Mouse (Mus musculus) forebrain, postnatal 0 days (tissue): ENCODE results near the gene Galt. TPM values are rescaled to one million over a fixed set of nuclear protein-coding genes. Genes with fewer than 3 reads are reported as not detected.
A peak's percentile ranks its signal among the peaks of the same experiment; 100 is the strongest.
"Not testable (repeated sequence)": the region's sequence is repeated elsewhere in the genome, so short reads cannot be mapped to it uniquely, and the experiment has no call there.

Experiments used
- ATAC-seq: fragments of 200-750 bp; cut with Nextera tagmentation; 2 replicates; pipeline ENCODE4 v1.8.0; 2017; ENCODE audit warnings: mild to moderate bottlenecking, moderate library complexity
- DNase-seq: peaks from one replicate; pipeline ENCODE4 v3.0.0-alpha.2; 2015
- H3K27ac ChIP-seq: fragments of 300-500 bp; sonication (generic); 2 replicates; pipeline ENCODE4 v1.5.1; 2014; ENCODE audit warnings: low read depth, mild to moderate bottlenecking, antibody characterized with exemption, low read length, moderate library complexity, mixed read lengths
- H3K27me3 ChIP-seq: fragments of 300-500 bp; sonication (generic); 2 replicates; pipeline ENCODE4 v1.6.1; 2014; ENCODE audit warnings: mild to moderate bottlenecking, low read length, mixed read lengths; ENCODE audit not compliant: insufficient read depth
- H3K36me3 ChIP-seq: fragments of 300-500 bp; sonication (generic); 2 replicates; pipeline ENCODE4 v1.6.1; 2014; ENCODE audit warnings: mild to moderate bottlenecking, moderate library complexity; ENCODE audit not compliant: insufficient read depth
- H3K4me1 ChIP-seq: fragments of 300-500 bp; sonication (generic); 2 replicates; pipeline ENCODE4 v1.6.1; 2014; ENCODE audit warnings: antibody characterized with exemption; ENCODE audit not compliant: insufficient read depth
- H3K4me2 ChIP-seq: fragments of 300-500 bp; sonication (generic); 2 replicates; pipeline ENCODE4 v1.6.1; 2014; ENCODE audit warnings: low read depth, mild to moderate bottlenecking, moderate library complexity
- H3K4me3 ChIP-seq: fragments of 300-500 bp; sonication (generic); 2 replicates; pipeline ENCODE4 v1.5.1; 2014; ENCODE audit warnings: low read depth, low read length, mixed read lengths
- H3K9ac ChIP-seq: fragments of 300-500 bp; sonication (generic); 2 replicates; pipeline ENCODE4 v1.6.1; 2014; ENCODE audit warnings: mild to moderate bottlenecking
- H3K9me3 ChIP-seq: fragments of 300-500 bp; sonication (generic); 2 replicates; pipeline ENCODE4 v1.6.1; 2016; ENCODE audit warnings: low read length
- CTCF ChIP-seq: sonication (generic); IDR thresholded peaks from 2 replicates; pipeline ENCODE4 v1.5.1; 2016; ENCODE audit warnings: antibody characterized with exemption, control low read depth, low read depth
- WGBS: fragments of 180-500 bp; shearing (Covaris S2); extraction: QIAGEN DNeasy Blood & Tissue Kit; methylation state at CpG from one replicate; pipeline ENCODE4 v1.1.7; 2014; 5-methylcytosine and 5-hydroxymethylcytosine counted together
- polyA plus RNA-seq: library from polyadenylated mRNA; unstranded; fragments of >200 nt; fragmentation: Nextera tagmentation; extraction: Ambion mirVana; gene quantifications from 2 replicates; pipeline ENCODE4 v1.2.1, GENCODE M21; 2015
- total RNA-seq: library from RNA; depleted of rRNA; stranded (reverse); fragments of >200 nt; gene quantifications from 2 replicates; pipeline ENCODE4 v1.2.3, GENCODE M21; 2014

The Galt gene
- total and polyA plus RNA-seq, 2 experiments from 2014 or later = 43.1 to 43.4 TPM

DNA sequence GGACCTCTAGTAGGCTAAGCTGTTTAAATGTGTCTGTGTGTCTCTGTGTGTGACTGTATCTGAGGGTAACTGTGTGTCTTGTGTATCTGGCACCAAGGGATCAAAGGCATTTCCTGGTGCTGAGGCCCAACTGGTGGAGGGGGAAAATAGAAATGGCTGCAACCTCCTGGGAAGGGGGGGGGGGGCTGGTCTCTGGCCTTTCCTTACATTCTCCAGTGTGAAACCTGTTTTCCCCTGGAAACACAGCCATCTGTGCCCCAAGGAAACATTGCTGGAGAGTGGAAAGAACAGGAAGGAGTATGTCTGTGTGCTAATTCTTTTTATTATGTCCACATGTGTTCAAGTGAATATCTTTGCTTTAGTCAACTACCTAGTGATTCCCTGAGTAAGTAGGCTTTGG lies 6.7 kb downstream of the Galt start:
- ATAC-seq (no peak), DNase-seq (no peak)
- H3K9me3 ChIP-seq = no peaks in the 10 kb centered on the region
- no peak overlapping the region for H3K9ac ChIP-seq
- H3K27ac ChIP-seq = no peak overlapping the region
- H3K4me2 ChIP-seq = no peak overlapping the region
- H3K4me3 ChIP-seq = no peak overlapping the region
- H3K27me3 ChIP-seq = no peaks in the 10 kb centered on the region
- H3K36me3 ChIP-seq = no peaks in the 10 kb centered on the region
- TF ChIP-seq CTCF = no peak
- H3K4me1 ChIP-seq = 0 out of 2 replicates have a peak, but pooled peaks cover 9% of the 10 kb centered on the region

DNA sequence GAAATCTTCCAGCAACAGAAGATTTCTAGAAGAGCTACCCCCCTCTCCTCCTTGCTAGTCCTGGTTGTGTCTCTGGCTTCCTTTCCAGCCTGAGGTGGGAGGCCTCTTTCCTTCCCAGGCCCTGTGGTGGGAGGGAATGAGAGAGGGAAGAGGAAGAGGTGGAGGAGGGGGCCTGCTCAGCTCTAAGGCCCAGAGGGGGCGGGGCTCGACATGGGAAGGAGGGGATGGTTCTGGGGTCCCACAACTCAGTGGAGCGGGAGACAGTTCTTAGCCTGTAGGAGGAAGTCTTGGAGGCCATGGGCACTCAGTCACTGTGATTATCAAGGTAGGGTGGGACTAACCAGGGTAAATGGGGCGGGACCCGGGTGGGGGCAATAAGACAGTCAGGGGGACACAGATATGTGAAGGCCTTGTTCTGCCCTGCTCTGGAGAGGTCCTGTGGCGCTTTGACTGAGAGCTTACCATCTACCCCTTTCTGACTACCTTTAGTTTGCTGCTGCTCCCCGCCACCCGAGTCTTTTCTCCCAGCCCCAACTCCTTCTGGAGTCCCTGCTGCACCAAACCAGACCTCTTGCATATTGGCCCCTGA lies 7.2 kb downstream of the Galt start:
- ATAC-seq (no peak), DNase-seq (no peak)
- Histone ChIP-seq H3K4me2 (no peak overlapping the region), H3K27me3 (no peaks in the 10 kb centered on the region), H3K4me3 (no peak overlapping the region), H3K27ac (no peak overlapping the region), H3K36me3 (no peaks in the 10 kb centered on the region), H3K4me1 (0 out of 2 replicates have a peak, but pooled peaks cover 9% of the 10 kb centered on the region), H3K9ac (no peak overlapping the region), H3K9me3 (no peaks in the 10 kb centered on the region)
- 55% methylated on average over 8 of the region's 8 CpGs for WGBS
- no peak for TF ChIP-seq CTCF

DNA sequence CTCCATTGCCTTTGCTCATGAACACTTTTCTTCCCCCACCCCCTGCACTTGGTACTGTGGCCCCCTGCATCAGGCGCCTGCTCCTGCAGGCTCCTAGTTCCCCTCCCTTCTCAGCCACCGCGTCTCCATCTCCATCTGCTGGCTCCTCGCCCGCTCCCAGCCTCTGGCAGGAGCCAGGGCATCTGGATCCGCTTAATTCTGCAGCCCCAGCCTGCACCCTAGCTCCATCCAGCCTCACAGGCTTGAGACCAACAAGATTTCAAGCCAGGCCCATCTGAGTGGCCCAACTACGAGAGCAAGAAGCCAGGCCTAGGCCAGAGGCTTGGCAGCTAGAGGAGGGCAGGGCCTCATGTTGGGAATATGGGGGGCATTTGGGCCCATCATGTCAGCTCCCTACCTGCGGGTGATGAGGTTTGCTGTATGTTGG lies 7.7 kb downstream of the Galt start:
- H3K4me2 ChIP-seq, H3K9me3 ChIP-seq, H3K4me1 ChIP-seq, H3K4me3 ChIP-seq, H3K36me3 ChIP-seq, H3K27me3 ChIP-seq, H3K9ac ChIP-seq, H3K27ac ChIP-seq: not testable (repeated sequence)
- 33% methylated on average over 8 of the region's 8 CpGs for WGBS
- peak; percentile 23; the same call in 1 of the 2 replicates for ATAC-seq
- peak; percentile 52 for DNase-seq

DNA sequence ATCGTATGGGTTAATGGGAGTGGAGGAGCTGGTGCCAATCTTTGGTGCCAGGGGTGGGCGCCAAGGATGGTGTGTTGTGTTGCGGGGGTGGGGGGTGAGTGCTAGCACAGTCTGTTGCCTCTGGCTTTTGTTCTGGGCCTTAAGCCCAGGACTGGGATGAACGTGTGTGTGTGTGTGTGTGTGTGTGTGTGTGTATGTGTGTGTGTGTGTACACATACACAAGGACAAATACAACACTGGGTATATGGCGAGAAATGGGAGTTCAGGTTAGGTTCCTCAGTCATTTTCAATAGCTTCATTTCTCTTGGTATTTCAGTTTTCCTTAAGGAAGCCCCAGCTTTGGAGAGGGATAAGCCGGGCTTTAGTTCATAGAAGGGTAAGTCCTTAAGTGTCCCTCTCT lies 8.1 kb downstream of the Galt start:
- H3K36me3 ChIP-seq, H3K9me3 ChIP-seq, H3K9ac ChIP-seq, DNase-seq, H3K4me3 ChIP-seq, H3K4me2 ChIP-seq, H3K27me3 ChIP-seq, H3K4me1 ChIP-seq, H3K27ac ChIP-seq, ATAC-seq: not testable (repeated sequence)
- 61% methylated on average over 3 of the region's 6 CpGs for WGBS

DNA sequence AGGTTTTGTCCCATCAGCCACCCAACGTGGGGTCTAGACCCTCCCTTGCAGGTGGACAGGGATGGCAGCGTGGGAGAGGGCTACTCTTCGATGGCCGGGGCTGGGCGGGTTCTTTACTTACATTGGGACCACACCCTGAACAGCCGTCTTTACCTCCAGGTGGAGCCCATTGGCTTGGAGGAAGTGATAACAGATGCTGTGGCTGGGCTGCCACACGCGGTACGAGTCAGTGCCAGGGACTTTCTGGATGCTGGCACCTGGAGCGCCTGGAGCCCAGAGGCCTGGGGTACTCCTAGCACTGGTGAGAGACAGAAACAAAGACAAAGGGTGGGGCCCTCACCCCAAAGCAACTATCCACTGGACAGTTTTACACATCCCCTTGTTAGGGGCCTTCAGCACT lies 12.3 kb downstream of the Galt start:
- 74% methylated on average over 10 of the region's 10 CpGs for WGBS
- not testable (repeated sequence) for ATAC-seq, H3K9ac ChIP-seq, H3K27ac ChIP-seq, H3K9me3 ChIP-seq, H3K4me3 ChIP-seq, H3K4me2 ChIP-seq, H3K27me3 ChIP-seq, DNase-seq, H3K4me1 ChIP-seq, H3K36me3 ChIP-seq

DNA sequence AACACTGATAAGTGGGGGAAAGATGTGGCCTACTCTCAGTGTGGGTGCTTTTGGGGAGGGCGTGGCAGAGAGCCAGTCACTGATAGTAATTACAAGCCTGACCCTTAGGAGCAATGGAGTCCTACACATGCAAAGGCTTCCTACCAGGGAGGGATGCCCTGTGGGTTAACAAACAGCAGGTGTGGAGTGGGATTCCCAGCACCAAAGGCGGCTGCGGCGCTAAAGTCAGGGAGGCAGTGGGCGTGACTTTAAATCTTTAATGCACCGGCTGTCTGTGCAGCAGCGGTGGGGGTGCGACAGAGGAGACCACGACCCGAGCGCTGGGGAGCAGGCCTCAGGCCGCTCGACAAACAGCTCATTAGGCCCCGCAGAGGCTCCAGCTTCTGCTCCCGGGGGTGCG lies 17.9 kb downstream of the Galt start:
- H3K27me3 ChIP-seq, ATAC-seq, DNase-seq, H3K4me1 ChIP-seq, H3K27ac ChIP-seq, H3K9ac ChIP-seq, H3K9me3 ChIP-seq, H3K36me3 ChIP-seq: not testable (repeated sequence)
- WGBS = 0% methylated on average over 4 of the region's 16 CpGs
- peak overlapping the region; percentile 24 for H3K4me3 ChIP-seq
- peak overlapping the region; percentile 48 for H3K4me2 ChIP-seq

DNA sequence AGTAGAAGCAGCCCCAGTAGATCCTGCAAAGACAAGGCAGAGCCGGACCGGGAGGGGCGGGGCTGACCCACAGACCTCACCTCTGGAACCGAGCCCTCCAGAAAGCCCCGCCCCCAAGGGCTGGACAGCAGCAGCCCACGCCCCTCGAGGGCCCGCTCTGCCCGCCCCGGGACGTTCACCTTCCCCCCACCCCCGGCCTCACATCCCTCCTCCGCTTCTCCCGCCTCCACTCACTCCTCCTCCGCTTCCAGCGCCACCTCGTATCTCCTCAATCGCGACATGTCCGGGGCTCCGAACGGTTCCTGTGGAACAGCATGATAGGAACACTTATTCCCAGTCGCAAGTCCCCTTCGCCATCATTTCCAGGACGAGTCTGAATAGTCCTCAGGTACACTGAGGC lies 18.5 kb downstream of the Galt start:
- H3K27me3 ChIP-seq, ATAC-seq, H3K27ac ChIP-seq, H3K9me3 ChIP-seq, H3K36me3 ChIP-seq, H3K4me1 ChIP-seq: not testable (repeated sequence)
- Histone ChIP-seq H3K4me2 (peak overlapping the region; percentile 49), H3K9ac (peak overlapping the region; percentile 41; the same call in 1 of the 2 replicates), H3K4me3 (peak overlapping the region; percentile 39)
- WGBS = 0% methylated on average over 17 of the region's 25 CpGs
- DNase-seq = peak; percentile 34

DNA sequence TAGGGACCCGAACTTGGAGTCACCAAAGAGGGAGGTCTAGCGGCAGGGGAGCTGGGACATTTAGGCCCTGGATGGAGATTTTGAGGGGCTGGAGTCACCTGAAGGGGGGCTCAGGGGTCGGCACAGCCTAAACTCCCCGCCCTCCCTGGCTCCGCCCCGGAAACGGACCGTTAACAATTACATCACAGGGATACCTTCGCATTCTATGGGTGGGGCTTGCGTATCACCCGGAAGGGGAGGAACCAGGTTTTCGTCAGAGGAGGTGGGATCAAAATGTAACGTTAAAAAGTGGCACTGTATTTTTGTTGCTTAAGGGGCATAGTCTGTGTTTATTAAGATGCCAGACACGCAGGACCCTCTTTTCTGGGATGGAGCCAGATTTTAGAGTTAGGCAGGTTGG lies 19.0 kb downstream of the Galt start, which contains the start of gene Ccl27a:
Gene Ccl27a, minus strand, starts transcription at position 246 of the 400 bp plus-strand sequence.
- H3K9ac ChIP-seq = peak within 1 kb of the TSS; percentile 41

DNA sequence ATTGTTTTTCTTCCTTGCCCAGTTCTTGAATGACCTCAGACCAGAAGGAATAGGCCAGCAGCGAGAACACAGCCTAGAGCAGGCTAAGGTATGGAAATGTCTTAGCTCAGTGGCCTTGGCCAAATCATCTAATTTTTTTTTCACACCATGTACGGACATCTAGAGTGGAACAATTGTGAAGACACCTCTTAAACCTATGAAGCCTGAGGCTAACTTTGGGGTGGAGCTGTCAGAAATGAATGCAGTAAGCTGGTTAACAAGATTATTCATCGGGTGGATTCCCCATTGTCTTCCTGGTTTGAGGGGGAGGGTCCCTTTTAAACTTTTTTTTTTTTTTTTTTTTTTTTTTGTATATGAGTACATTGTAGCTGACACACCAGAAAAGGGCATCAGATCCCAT lies 19.5 kb downstream of the Galt start:
- DNase-seq = not testable (repeated sequence)

More for the DNA sequence above, 19.0 kb downstream of the Galt start, which contains the start of gene Ccl27a:
- 0 out of 2 replicates have a peak within 1 kb of the TSS, but pooled peaks have one; percentile 35 for H3K27ac ChIP-seq
- WGBS = 0% methylated on average over 12 of the region's 14 CpGs
- not testable (repeated sequence) for H3K27me3 ChIP-seq, ATAC-seq, H3K9me3 ChIP-seq, H3K4me1 ChIP-seq, H3K36me3 ChIP-seq
- peak; percentile 89 for DNase-seq
- peak within 1 kb of the TSS; percentile 39 for H3K4me3 ChIP-seq
- peak within 1 kb of the TSS; percentile 49 for H3K4me2 ChIP-seq

DNA sequence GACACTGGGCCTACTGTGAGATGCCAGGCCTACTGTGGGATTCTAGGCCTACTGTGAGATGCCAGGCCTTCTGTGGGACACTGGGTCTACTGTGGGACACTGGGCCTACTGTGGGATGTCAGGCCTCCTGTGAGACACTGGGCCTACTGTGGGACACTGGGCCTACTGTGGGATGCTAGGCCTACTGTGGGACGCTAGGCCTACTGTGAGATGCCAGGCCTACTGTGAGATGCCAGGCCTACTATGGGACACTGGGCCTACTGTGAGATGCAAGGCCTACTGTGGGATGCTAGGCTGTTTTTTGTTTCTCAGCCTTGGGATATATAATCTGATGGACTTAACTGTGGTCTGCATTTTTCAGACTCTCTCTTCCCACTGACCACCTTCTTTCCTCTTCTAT lies 20.8 kb downstream of the Galt start:
- DNase-seq, ATAC-seq, H3K27ac ChIP-seq, H3K9me3 ChIP-seq, H3K4me1 ChIP-seq, H3K4me2 ChIP-seq, H3K9ac ChIP-seq, H3K36me3 ChIP-seq, H3K27me3 ChIP-seq, H3K4me3 ChIP-seq: not testable (repeated sequence)
- 80% methylated on average over 1 of the region's 1 CpGs for WGBS

More for the DNA sequence above, 19.5 kb downstream of the Galt start:
- not testable (repeated sequence) for H3K36me3 ChIP-seq, H3K9me3 ChIP-seq, H3K4me1 ChIP-seq, ATAC-seq, H3K27me3 ChIP-seq
- WGBS = 61% methylated on average over 3 of the region's 3 CpGs
- H3K4me2 ChIP-seq = peak overlapping the region; percentile 49
- peak overlapping the region; percentile 39 for H3K4me3 ChIP-seq
- 0 out of 2 replicates have a peak overlapping the region, but pooled peaks have one; percentile 35 for H3K27ac ChIP-seq
- H3K9ac ChIP-seq = peak overlapping the region; percentile 31; the same call in 1 of the 2 replicates
